Mouse (Mus musculus) CD4-positive, CD25-positive, alpha-beta regulatory T cell, adult 9 weeks (primary cell): ENCODE data around the gene Cacng4. TPM values are rescaled to one million over a fixed set of nuclear protein-coding genes. Genes with fewer than 3 reads are reported as not detected.

Experiments
- polyA plus RNA-seq: library from polyadenylated mRNA; unstranded; fragments of 100-300 nt; shearing (Covaris generic); gene quantifications from one replicate; pipeline ENCODE4 v1.2.1, GENCODE M21; 2017

The Cacng4 gene
- not detected for polyA plus RNA-seq

DNA sequence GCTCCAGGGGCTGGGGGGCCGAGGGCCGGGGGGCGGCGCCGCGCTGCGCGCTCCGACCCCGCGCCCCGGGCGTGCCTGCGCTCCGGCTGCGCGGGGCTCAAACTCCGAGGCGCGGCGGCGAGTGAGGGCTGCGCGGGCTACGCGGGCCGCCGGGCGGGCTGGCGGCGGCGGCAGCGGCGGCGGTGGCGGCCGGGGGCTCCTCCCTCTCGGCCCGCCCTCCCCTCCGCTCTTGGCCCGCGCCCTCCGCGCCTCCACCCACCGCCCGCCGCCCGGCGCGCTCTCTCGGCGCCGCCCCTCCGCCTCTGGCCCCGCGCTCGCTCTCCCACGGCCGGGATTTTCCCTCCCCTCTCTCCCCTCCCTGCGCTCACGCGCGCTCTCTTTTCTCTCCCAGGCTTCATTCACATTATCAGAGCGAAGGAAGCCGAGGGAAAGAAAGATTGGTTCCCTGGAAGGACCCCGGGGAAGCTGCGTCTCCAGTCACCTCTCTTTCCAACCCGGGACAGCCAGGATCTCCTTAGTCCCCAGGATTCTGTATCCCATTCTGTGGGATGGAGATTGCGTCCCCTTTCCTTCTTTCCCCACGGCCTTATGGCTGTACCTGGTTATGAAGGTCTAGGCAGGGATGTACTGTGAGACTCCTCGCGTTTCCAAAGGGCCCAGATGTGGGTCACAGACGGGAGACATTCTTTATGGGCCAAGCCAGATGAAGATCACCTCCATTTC, at the start of gene Cacng4:
Gene Cacng4, minus strand, starts transcription at position 11 of the 723 bp plus-strand sequence.

DNA sequence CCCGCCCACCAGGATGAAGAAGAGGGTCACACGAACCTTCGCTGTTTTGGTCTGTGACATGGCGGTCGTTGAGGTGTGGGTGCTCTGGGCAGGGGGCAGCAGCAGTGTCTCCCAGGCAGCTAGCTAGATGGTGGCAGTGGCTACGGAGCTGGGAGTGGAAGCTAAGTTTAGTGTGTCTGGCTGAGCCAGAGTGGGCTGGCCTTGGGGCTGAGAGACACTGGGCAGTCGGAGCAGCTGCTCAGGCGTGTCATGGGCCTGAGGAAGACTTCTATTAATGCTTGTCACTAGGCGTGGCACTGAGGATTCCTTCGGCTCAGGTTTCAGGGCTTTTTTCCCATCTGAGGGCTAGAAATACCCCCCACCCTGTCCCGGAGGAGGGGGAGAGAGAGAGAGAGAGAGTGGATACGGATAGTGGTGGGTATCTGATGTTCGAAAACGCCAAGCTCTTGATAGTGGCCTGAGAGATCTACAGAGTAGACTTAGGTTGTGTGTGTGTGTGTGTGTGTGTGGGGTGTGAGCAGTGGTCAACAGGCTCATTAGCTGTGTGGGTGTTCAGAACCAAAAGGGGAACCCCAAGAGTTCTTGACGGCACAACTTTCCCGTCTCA, 77.9 kb downstream of the Cacng4 start, which contains the start of gene Cacng1:
Gene Cacng1, minus strand, starts transcription at position 191 of the 607 bp plus-strand sequence.

Other genes starting within 250 kb of the Cacng4 start
- gene Helz, start 246.6 kb downstream of the Cacng4 start, polyA plus RNA-seq = 40.2 TPM
- gene Cacng1, start 78.0 kb downstream of the Cacng4 start, polyA plus RNA-seq = not detected
- gene Cacng5, start 120.5 kb upstream of the Cacng4 start, polyA plus RNA-seq = not detected